Mouse (Mus musculus) neural tube, embryonic 11.5 days (tissue): Measurements from ENCODE around the gene Fank1. TPM values are rescaled to one million over a fixed set of nuclear protein-coding genes. Genes with fewer than 3 reads are reported as not detected.

Experiments used
- ATAC-seq: fragments of 200-750 bp; cut with Nextera tagmentation; 2 replicates; pipeline ENCODE4 v1.8.0; 2017; ENCODE audit warnings: moderate number of reproducible peaks, mild to moderate bottlenecking, moderate TSS enrichment, moderate library complexity; ENCODE audit not compliant: insufficient read depth, low FRiP score, low TSS enrichment
- DNase-seq: peaks from one replicate; pipeline ENCODE4 v3.0.0-alpha.2; 2015; ENCODE audit warnings: low spot score
- H3K27ac ChIP-seq: fragments of 300-500 bp; sonication (generic); 2 replicates; pipeline ENCODE4 v1.5.1; 2014; ENCODE audit warnings: low read depth, mild to moderate bottlenecking, low read length
- H3K27me3 ChIP-seq: fragments of 300-500 bp; sonication (generic); 2 replicates; pipeline ENCODE4 v1.6.1; 2014; ENCODE audit warnings: mild to moderate bottlenecking, low read length, mixed read lengths; ENCODE audit not compliant: control insufficient read depth, insufficient read depth
- H3K36me3 ChIP-seq: fragments of 300-500 bp; sonication (generic); 2 replicates; pipeline ENCODE4 v1.6.1; 2014; ENCODE audit warnings: mild to moderate bottlenecking, low read length, moderate library complexity, mixed read lengths; ENCODE audit not compliant: control insufficient read depth, insufficient read depth
- H3K4me1 ChIP-seq: fragments of 300-500 bp; sonication (generic); 2 replicates; pipeline ENCODE4 v1.6.1; 2014; ENCODE audit warnings: low read length, mixed read lengths; ENCODE audit not compliant: control insufficient read depth, insufficient read depth
- H3K4me2 ChIP-seq: fragments of 300-500 bp; sonication (generic); 2 replicates; pipeline ENCODE4 v1.6.1; 2014; ENCODE audit warnings: low read depth, mild to moderate bottlenecking, moderate library complexity
- H3K4me3 ChIP-seq: fragments of 300-500 bp; sonication (generic); 2 replicates; pipeline ENCODE4 v1.5.1; 2014; ENCODE audit warnings: low read depth, low read length
- H3K9ac ChIP-seq: fragments of 300-500 bp; sonication (generic); 2 replicates; pipeline ENCODE4 v1.6.1; 2014; ENCODE audit warnings: mild to moderate bottlenecking, low read length
- H3K9me3 ChIP-seq: fragments of 300-500 bp; sonication (generic); 2 replicates; pipeline ENCODE4 v1.6.1; 2016; ENCODE audit warnings: low read length; ENCODE audit not compliant: control insufficient read depth
- WGBS: fragments of 180-500 bp; shearing (Covaris S2); extraction: QIAGEN DNeasy Blood & Tissue Kit; methylation state at CpG from one replicate; pipeline ENCODE4 v1.1.7; 2014; 5-methylcytosine and 5-hydroxymethylcytosine counted together
- polyA plus RNA-seq: library from polyadenylated mRNA; unstranded; fragments of >200 nt; fragmentation: Nextera tagmentation; extraction: Ambion mirVana; gene quantifications from 2 replicates; pipeline ENCODE4 v1.2.1, GENCODE M21; 2014

Gene Fank1
- polyA plus RNA-seq: 0.70 and 1.2 TPM in 2 replicates

DNA sequence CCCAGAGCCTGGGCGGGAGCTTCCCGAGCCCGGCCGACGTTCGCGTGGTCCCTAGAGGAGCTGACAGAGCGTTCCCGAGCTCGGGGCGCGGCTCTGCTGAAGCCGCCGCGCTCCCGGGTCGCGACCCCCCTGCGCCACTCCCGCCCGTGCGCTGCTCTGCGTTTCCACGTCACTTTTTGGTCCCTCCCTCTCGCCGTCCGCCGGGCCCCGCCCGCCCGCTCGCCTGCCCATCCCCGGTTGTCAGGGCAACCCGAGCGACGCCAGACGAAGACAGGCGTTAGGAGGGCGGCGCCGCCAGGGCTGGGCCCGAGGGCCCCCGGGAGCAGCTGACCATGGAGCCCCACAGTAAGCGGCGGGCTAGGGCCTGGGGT is at the start of gene Fank1:
Gene Fank1 (plus strand): TSS at position 236 of the 371 bp plus-strand sequence.
- H3K36me3 ChIP-seq: no peaks in the 10 kb centered on the region
- H3K9ac ChIP-seq: peak within 1 kb of the TSS; percentile 79
- WGBS: under 1% methylated on average over 44 of the region's 45 CpGs
- peaks cover 8% of the 10 kb centered on the region; the same call in 1 of the 2 replicates for H3K4me1 ChIP-seq
- H3K27me3 ChIP-seq: no peaks in the 10 kb centered on the region
- H3K4me2 ChIP-seq: peak within 1 kb of the TSS; percentile 84
- H3K4me3 ChIP-seq: peak within 1 kb of the TSS; percentile 67
- H3K9me3 ChIP-seq: no peaks in the 10 kb centered on the region
- DNase-seq (peak; percentile 91), ATAC-seq (peak; percentile 92)
- no peak within 1 kb of the TSS for H3K27ac ChIP-seq

DNA sequence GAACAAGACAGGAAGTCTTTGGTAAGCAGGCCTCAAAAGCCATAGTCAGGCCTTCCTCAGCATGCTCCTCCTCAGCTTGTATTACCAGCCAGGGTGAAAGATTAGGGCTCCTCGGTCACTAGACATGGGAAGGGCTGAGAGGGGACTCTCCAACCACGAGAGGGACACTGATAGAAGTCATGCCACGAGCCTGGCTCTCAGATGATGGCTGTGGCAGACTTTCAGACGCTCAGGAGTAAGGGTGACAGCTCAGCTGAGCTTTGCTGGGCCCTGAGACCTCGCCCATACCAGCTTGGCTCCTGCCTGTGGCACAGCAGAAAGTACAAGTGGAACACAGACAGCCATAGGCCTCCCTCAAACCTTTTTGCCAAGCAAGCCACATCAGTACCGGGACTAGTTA is 49.6 kb upstream of the Fank1 start:
- no peaks in the 10 kb centered on the region for H3K9me3 ChIP-seq
- WGBS: 79% methylated on average over 6 of the region's 6 CpGs

DNA sequence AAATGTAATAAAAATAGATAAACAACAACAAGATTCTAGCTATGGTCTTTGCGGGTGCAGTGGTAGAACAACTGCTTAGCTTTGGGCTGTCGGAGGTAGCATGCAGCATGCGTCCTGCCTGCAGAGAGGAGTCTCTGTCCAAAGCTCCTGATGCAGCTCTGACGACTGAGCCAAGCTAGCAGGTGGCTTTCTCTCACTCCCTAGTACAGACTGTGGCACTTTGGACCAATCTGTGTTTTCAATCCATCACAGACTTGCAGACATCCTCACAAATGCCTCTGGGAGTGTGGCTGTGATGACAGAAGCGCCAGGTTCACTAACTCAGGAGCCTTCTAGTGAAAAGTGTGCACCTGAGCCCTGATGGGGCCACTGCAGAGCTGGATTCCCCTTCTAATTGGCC is 47.3 kb upstream of the Fank1 start:
- no peak for DNase-seq
- Histone ChIP-seq H3K27ac (no peak overlapping the region), H3K4me3 (no peak overlapping the region), H3K27me3 (no peaks in the 10 kb centered on the region), H3K4me1 (no peaks in the 10 kb centered on the region), H3K9me3 (no peaks in the 10 kb centered on the region), H3K9ac (no peak overlapping the region), H3K4me2 (no peak overlapping the region), H3K36me3 (no peaks in the 10 kb centered on the region; the same call in 1 of the 2 replicates)
- WGBS: 80% methylated on average over 5 of the region's 5 CpGs
- no peak for ATAC-seq

More for the DNA sequence above, 49.6 kb upstream of the Fank1 start:
- Histone ChIP-seq H3K4me3 (no peak overlapping the region), H3K36me3 (peaks cover 3% of the 10 kb centered on the region; the same call in 1 of the 2 replicates), H3K27me3 (no peaks in the 10 kb centered on the region), H3K4me2 (no peak overlapping the region), H3K4me1 (no peaks in the 10 kb centered on the region), H3K9ac (no peak overlapping the region), H3K27ac (no peak overlapping the region)
- DNase-seq: no peak
- no peak for ATAC-seq

DNA sequence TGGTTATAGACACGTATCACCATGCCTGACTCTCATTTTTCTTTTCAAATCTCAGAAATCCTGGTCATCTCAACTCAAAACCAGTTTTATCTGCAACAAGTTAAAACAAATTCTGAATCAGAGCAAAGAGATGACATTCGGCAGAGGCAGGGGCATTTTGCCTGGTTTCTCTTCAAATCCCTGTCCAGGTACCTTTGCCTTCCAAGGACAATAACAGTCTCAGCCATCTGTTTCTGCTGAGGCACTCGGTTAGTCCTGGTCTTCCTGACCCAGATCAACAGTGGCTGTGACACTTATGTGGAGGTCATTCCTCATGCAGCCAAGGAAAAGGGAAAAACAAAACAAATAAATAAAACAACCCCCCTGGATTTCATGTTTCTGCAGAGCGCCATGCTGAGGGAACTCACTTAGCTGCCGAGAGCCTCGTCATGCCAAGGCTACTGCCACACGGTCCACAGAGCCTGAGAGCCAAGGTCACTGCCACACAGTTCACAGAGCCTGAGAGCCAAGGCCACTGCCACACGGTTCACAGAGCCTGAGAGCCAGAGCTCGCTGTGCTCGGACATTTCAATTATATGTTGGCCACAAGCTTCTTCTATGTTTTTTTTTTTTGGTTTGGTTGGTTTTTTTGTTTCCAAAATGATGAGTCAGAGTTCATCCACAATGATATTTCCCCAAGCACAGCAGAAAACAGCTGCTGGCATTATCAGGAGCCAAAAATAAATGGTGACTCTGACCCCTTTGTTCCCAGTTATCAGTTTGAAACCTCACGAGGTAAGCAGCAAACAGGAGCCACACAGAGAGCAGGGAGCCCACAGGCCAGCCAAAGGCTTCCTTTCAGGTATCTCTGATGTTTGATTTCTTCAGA is 46.1 kb upstream of the Fank1 start:
- ATAC-seq: no peak
- H3K36me3 ChIP-seq: no peaks in the 10 kb centered on the region

DNA sequence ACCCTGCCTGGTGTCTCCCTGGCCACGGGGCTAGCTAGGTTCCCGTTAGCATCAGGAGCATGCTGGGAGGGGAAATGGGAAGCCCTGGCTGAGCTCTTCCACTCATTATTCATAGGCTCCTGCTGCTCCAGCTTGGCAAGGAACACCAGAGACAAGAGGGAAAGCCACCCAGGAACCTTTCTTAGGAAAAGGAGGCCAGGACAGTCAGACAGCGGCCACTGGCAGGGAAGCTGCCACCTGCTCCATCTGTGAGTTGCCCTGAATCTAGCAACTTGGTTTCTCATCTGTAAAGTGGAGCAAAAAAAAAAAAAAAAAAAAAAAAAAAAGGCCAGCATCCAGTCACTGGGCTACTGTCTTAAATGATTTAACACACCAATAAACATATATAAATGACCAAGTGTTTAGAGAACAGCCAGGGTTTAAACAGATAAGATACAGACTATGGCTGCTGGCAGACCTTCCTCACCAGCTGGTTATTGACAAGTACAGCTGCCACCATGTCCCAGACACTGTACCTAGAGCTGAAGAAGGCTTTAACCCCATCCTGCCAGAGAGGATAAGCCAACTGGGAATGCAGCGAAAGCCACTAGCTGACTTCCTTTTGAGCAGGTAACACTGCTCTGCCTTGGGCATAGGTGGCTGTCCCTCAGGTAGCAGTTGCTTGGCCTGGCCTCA is 44.6 kb upstream of the Fank1 start:
- no peaks in the 10 kb centered on the region for H3K36me3 ChIP-seq
- WGBS: 84% methylated on average over 4 of the region's 4 CpGs
- no peak overlapping the region for H3K9ac ChIP-seq
- H3K4me2 ChIP-seq: no peak overlapping the region
- H3K9me3 ChIP-seq: no peaks in the 10 kb centered on the region
- no peak overlapping the region for H3K4me3 ChIP-seq
- H3K27me3 ChIP-seq: no peaks in the 10 kb centered on the region
- H3K27ac ChIP-seq: no peak overlapping the region
- DNase-seq: no peak
- no peaks in the 10 kb centered on the region for H3K4me1 ChIP-seq
- no peak for ATAC-seq

More for the DNA sequence above, 46.1 kb upstream of the Fank1 start:
- Histone ChIP-seq H3K27me3 (no peaks in the 10 kb centered on the region), H3K9me3 (no peaks in the 10 kb centered on the region), H3K27ac (no peak overlapping the region), H3K9ac (no peak overlapping the region), H3K4me1 (no peaks in the 10 kb centered on the region), H3K4me3 (no peak overlapping the region), H3K4me2 (no peak overlapping the region)
- DNase-seq: no peak
- 89% methylated on average over 11 of the region's 11 CpGs for WGBS

DNA sequence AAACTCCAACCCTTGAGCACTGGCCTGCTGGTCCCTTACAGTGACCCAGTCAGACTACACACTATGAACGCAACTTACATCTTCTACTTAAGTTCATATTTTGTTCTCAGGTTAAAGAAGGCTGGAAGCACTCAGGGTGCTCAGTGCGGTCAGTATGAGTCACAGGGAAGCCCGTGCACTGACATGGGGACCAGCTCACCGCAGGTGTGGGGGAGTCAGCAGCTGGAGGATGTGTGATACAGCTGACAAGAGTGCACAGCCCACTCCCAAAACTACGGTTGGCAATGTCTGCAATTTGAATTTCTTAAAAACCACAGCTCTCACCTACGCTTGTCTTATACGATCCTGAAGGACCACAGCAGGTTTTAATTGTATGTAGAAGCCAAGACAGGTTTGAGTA is 36.1 kb upstream of the Fank1 start:
- WGBS: 93% methylated on average over 7 of the region's 7 CpGs
- ATAC-seq: no peak

DNA sequence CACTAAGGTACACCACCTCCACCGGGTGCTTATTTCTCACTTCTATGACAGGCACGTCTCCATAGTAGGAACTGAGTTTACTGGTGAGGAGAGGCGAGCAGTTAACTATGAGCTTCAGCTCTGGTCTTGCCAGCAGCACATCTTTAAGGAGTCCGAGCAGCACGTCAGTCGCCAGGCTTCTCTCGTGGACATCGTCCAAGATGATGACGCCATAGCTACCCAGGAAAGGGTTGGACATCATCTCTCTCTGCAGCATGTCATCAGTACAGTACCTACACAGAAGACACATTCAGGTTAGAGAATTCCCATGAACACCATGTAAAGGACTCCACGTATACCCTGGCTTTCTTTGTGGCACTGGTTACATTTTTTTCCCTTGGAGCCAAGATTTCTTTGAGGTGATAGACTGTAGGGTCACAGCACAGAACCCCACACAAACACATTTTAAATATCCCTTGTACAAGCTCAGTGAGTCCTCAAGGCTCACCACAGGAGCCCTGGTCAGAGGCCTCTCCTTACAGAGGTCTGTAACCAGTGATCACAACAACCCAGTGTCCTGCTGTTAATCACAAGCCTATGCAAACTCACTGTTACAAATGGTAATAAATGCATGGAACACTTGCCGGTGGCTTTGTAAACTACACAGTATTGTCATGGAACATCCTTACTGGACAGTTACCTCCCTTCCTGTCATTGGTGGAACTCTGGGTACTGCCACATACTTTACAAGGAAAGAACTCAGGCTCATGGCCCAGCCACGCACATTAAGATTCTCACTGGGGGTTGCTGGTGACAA is 33.9 kb upstream of the Fank1 start:
- 91% methylated on average over 12 of the region's 12 CpGs for WGBS

More for the DNA sequence above, 36.1 kb upstream of the Fank1 start:
- Histone ChIP-seq H3K27me3 (no peaks in the 10 kb centered on the region), H3K9ac (no peak overlapping the region), H3K4me2 (no peak overlapping the region), H3K36me3 (peaks cover 5% of the 10 kb centered on the region; the same call in 1 of the 2 replicates), H3K27ac (no peak overlapping the region), H3K4me3 (no peak overlapping the region), H3K9me3 (no peaks in the 10 kb centered on the region), H3K4me1 (no peaks in the 10 kb centered on the region)
- DNase-seq: no peak

DNA sequence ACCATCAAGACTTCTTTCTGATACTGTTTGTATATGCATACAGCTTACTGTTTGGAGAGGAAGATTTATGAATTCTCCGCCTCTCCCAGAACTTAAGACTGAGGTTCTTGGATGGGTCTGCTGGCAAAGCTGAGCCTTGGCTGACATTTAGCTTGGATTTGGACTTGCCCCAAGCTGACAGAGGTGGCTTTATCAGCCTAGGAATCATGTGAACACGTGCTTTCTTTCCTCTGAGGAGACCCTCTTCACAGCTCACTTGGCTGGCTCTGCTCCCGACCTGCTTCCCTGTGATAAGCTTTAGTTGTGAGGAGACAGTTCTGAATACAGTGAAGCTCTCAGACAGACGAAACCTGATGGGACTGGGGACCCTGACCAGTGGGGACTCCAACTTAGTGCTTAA is 33.0 kb upstream of the Fank1 start:
- Histone ChIP-seq H3K27ac (no peak overlapping the region), H3K27me3 (no peaks in the 10 kb centered on the region), H3K4me1 (no peaks in the 10 kb centered on the region), H3K4me3 (no peak overlapping the region), H3K36me3 (peaks cover 7% of the 10 kb centered on the region; the same call in 1 of the 2 replicates), H3K9me3 (no peaks in the 10 kb centered on the region), H3K4me2 (no peak overlapping the region), H3K9ac (no peak overlapping the region)
- ATAC-seq (no peak), DNase-seq (no peak)
- 79% methylated on average over 4 of the region's 4 CpGs for WGBS

More for the DNA sequence above, 33.9 kb upstream of the Fank1 start:
- H3K27ac ChIP-seq: no peak overlapping the region
- ATAC-seq: no peak
- no peaks in the 10 kb centered on the region for H3K27me3 ChIP-seq
- H3K4me3 ChIP-seq: no peak overlapping the region
- peaks cover 5% of the 10 kb centered on the region; the same call in 1 of the 2 replicates for H3K36me3 ChIP-seq
- no peak overlapping the region for H3K4me2 ChIP-seq
- no peaks in the 10 kb centered on the region for H3K4me1 ChIP-seq
- no peak for DNase-seq
- H3K9me3 ChIP-seq: no peaks in the 10 kb centered on the region
- H3K9ac ChIP-seq: no peak overlapping the region
